Mouse (Mus musculus) left cerebral cortex, postnatal 4 days (tissue): ENCODE data around the gene Ms4a15. TPM values are rescaled to one million over a fixed set of nuclear protein-coding genes. Genes with fewer than 3 reads are reported as not detected.

ENCODE experiments used
- total RNA-seq, 2 experiments: library from RNA; stranded (reverse); gene quantifications; 2 replicates each; pipeline ENCODE4 v1.2.3; 2021

The Ms4a15 gene
- total RNA-seq, 2 experiments from 2014 or later = 0.22 TPM; not detected in 1

Other genes starting within 250 kb of the Ms4a15 start
- gene Cd6, start 163.2 kb downstream of the Ms4a15 start, total RNA-seq = not detected
- 1 to 10 TPM in 1 of 2 experiments, under 1 TPM in 1; 0.82 to 1.2 TPM for gene Slc15a3, start 153.5 kb downstream of the Ms4a15 start, total RNA-seq
- 100 to 1,000 TPM; 214 to 236 TPM for gene Tmem132a, start 123.3 kb downstream of the Ms4a15 start, total RNA-seq
- gene Tmem109, start 111.2 kb downstream of the Ms4a15 start, total RNA-seq = 10 to 100 TPM; 36.6 to 39.2 TPM
- 100 to 1,000 TPM; 195 to 222 TPM for gene Prpf19, start 98.0 kb downstream of the Ms4a15 start, total RNA-seq
- gene Zp1, start 72.6 kb downstream of the Ms4a15 start, total RNA-seq = under 1 TPM in 1 of 2 experiments, not detected in 1; 0.32 TPM
- under 1 TPM; 0.28 to 0.38 TPM for gene Ptgdr2, start 56.1 kb downstream of the Ms4a15 start, total RNA-seq
- 10 to 100 TPM; 10.0 to 11.4 TPM for gene Ccdc86, start 44.0 kb downstream of the Ms4a15 start, total RNA-seq
- gene Ms4a10, start 18.6 kb downstream of the Ms4a15 start, total RNA-seq = not detected
- not detected for gene Ms4a18, start 24.8 kb upstream of the Ms4a15 start, total RNA-seq
- gene Ms4a8a, start 87.9 kb upstream of the Ms4a15 start, total RNA-seq = not detected
- not detected for gene 1700017D01Rik, start 137.6 kb upstream of the Ms4a15 start, total RNA-seq
- gene 1700025F22Rik, start 172.1 kb upstream of the Ms4a15 start, total RNA-seq = not detected
- not detected for gene Ms4a13, start 203.5 kb upstream of the Ms4a15 start, total RNA-seq
- gene Ms4a12, start 239.2 kb upstream of the Ms4a15 start, total RNA-seq = not detected